Mouse (Mus musculus) kidney, embryonic 16.5 days (tissue): ENCODE data around the gene Wdr91. TPM values are rescaled to one million over a fixed set of nuclear protein-coding genes. Genes with fewer than 3 reads are reported as not detected.

ENCODE experiments used
- ATAC-seq: fragments of 200-750 bp; cut with Nextera tagmentation; 2 replicates; pipeline ENCODE4 v1.8.0; 2017; ENCODE audit warnings: moderate TSS enrichment; ENCODE audit not compliant: low FRiP score, low TSS enrichment
- H3K27ac ChIP-seq: fragments of 300-500 bp; sonication (generic); 2 replicates; pipeline ENCODE4 v1.5.1; 2014; ENCODE audit warnings: low read length
- H3K27me3 ChIP-seq: fragments of 300-500 bp; sonication (generic); 2 replicates; pipeline ENCODE4 v1.6.1; 2014; ENCODE audit warnings: low read length, control low read depth, mixed read lengths; ENCODE audit not compliant: insufficient read depth
- H3K36me3 ChIP-seq: fragments of 300-500 bp; sonication (generic); 2 replicates; pipeline ENCODE4 v1.6.1; 2014; ENCODE audit warnings: low read length, control low read depth, mixed read lengths; ENCODE audit not compliant: insufficient read depth
- H3K4me1 ChIP-seq: fragments of 300-500 bp; sonication (generic); 2 replicates; pipeline ENCODE4 v1.6.1; 2014; ENCODE audit warnings: low read length, control low read depth, mixed read lengths; ENCODE audit not compliant: insufficient read depth
- H3K4me2 ChIP-seq: fragments of 300-500 bp; sonication (generic); replicated peaks from 2 replicates; pipeline ENCODE4 v1.6.1; 2014; ENCODE audit warnings: low read depth, low read length
- H3K4me3 ChIP-seq: fragments of 300-500 bp; sonication (generic); 2 replicates; pipeline ENCODE4 v1.5.1; 2014; ENCODE audit warnings: mild to moderate bottlenecking, low read length
- H3K9ac ChIP-seq: fragments of 300-500 bp; sonication (generic); replicated peaks from 2 replicates; pipeline ENCODE4 v1.6.1; 2014; ENCODE audit warnings: low read length
- H3K9me3 ChIP-seq: fragments of 300-500 bp; sonication (generic); 2 replicates; pipeline ENCODE4 v1.6.1; 2016; ENCODE audit warnings: low read length, control low read depth
- WGBS: fragments of 180-500 bp; shearing (Covaris S2); extraction: QIAGEN DNeasy Blood & Tissue Kit; methylation state at CpG from one replicate; pipeline ENCODE4 v1.1.7; 2014; 5-methylcytosine and 5-hydroxymethylcytosine counted together
- polyA plus RNA-seq: library from polyadenylated mRNA; unstranded; fragments of >200 nt; fragmentation: Nextera tagmentation; extraction: Ambion mirVana; gene quantifications from 2 replicates; pipeline ENCODE4 v1.2.1, GENCODE M21; 2015

The Wdr91 gene
- polyA plus RNA-seq, 1 experiment from 2014 or later = 11.3 TPM

GRCm38 (mm10) chr6:34904361-34904760, 6.3 kb downstream of the Wdr91 start:
- no peak overlapping the region for H3K9ac ChIP-seq
- peaks cover 20% of the 10 kb centered on the region for H3K36me3 ChIP-seq
- peaks cover 5% of the 10 kb centered on the region; the same call in 1 of the 2 replicates for H3K4me1 ChIP-seq
- no peak overlapping the region for H3K4me3 ChIP-seq
- no peaks in the 10 kb centered on the region for H3K9me3 ChIP-seq
- no peak overlapping the region for H3K4me2 ChIP-seq
- ATAC-seq = no peak
- H3K27me3 ChIP-seq = no peaks in the 10 kb centered on the region
- no peak overlapping the region for H3K27ac ChIP-seq
- WGBS = 62% methylated on average over 6 of the region's 6 CpGs

- no peak for ATAC-seq
- Histone ChIP-seq H3K9ac (no peak overlapping the region), H3K4me3 (no peak overlapping the region), H3K9me3 (no peaks in the 10 kb centered on the region), H3K27me3 (no peaks in the 10 kb centered on the region), H3K4me2 (no peak overlapping the region), H3K4me1 (0 out of 2 replicates have a peak, but pooled peaks cover 3% of the 10 kb centered on the region), H3K27ac (no peak overlapping the region), H3K36me3 (peaks cover 23% of the 10 kb centered on the region)
- WGBS = 38% methylated on average over 10 of the region's 10 CpGs
Observed at GRCm38 (mm10) chr6:34903851-34904250, 6.8 kb downstream of the Wdr91 start.

- H3K27ac ChIP-seq = no peak overlapping the region
Observed at GRCm38 (mm10) chr6:34903441-34903840, 7.2 kb downstream of the Wdr91 start.

GRCm38 (mm10) chr6:34902578-34902977, 8.1 kb downstream of the Wdr91 start:
- Histone ChIP-seq H3K4me1 (0 out of 2 replicates have a peak, but pooled peaks cover 3% of the 10 kb centered on the region), H3K4me3 (no peak overlapping the region), H3K4me2 (no peak overlapping the region), H3K9ac (no peak overlapping the region), H3K27me3 (no peaks in the 10 kb centered on the region), H3K27ac (no peak overlapping the region), H3K9me3 (no peaks in the 10 kb centered on the region), H3K36me3 (peaks cover 23% of the 10 kb centered on the region)
- 76% methylated on average over 7 of the region's 7 CpGs for WGBS
- no peak for ATAC-seq

More at GRCm38 (mm10) chr6:34903441-34903840, 7.2 kb downstream of the Wdr91 start:
- no peak overlapping the region for H3K9ac ChIP-seq
- no peaks in the 10 kb centered on the region for H3K27me3 ChIP-seq
- no peak overlapping the region for H3K4me2 ChIP-seq
- no peaks in the 10 kb centered on the region for H3K9me3 ChIP-seq
- WGBS = 74% methylated on average over 5 of the region's 5 CpGs
- 0 out of 2 replicates have a peak, but pooled peaks cover 3% of the 10 kb centered on the region for H3K4me1 ChIP-seq
- no peak overlapping the region for H3K4me3 ChIP-seq
- no peak for ATAC-seq
- peaks cover 23% of the 10 kb centered on the region for H3K36me3 ChIP-seq

- Histone ChIP-seq H3K27me3 (no peaks in the 10 kb centered on the region), H3K36me3 (peaks cover 22% of the 10 kb centered on the region), H3K4me2 (no peak overlapping the region), H3K9ac (no peak overlapping the region), H3K27ac (no peak overlapping the region), H3K9me3 (no peaks in the 10 kb centered on the region), H3K4me3 (no peak overlapping the region), H3K4me1 (0 out of 2 replicates have a peak, but pooled peaks cover 3% of the 10 kb centered on the region)
- WGBS = 77% methylated on average over 9 of the region's 9 CpGs
- ATAC-seq = no peak
Observed at GRCm38 (mm10) chr6:34901911-34902444, 8.7 kb downstream of the Wdr91 start.

GRCm38 (mm10) chr6:34900990-34901389, 9.7 kb downstream of the Wdr91 start:
- Histone ChIP-seq H3K9ac (no peak overlapping the region), H3K9me3 (no peaks in the 10 kb centered on the region), H3K4me3 (no peak overlapping the region), H3K4me2 (no peak overlapping the region), H3K36me3 (peaks cover 19% of the 10 kb centered on the region; the same call in 1 of the 2 replicates), H3K27ac (no peak overlapping the region), H3K27me3 (no peaks in the 10 kb centered on the region), H3K4me1 (0 out of 2 replicates have a peak, but pooled peaks cover 3% of the 10 kb centered on the region)
- 60% methylated on average over 2 of the region's 2 CpGs for WGBS
- no peak for ATAC-seq

GRCm38 (mm10) chr6:34899127-34899526, 11.5 kb downstream of the Wdr91 start:
- no peak overlapping the region for H3K27ac ChIP-seq
- no peak for ATAC-seq
- peaks cover 23% of the 10 kb centered on the region for H3K36me3 ChIP-seq
- 87% methylated on average over 2 of the region's 2 CpGs for WGBS
- no peak overlapping the region for H3K4me2 ChIP-seq
- H3K27me3 ChIP-seq = no peaks in the 10 kb centered on the region
- H3K4me1 ChIP-seq = 0 out of 2 replicates have a peak, but pooled peaks cover 3% of the 10 kb centered on the region
- no peak overlapping the region for H3K9ac ChIP-seq
- H3K4me3 ChIP-seq = no peak overlapping the region
- H3K9me3 ChIP-seq = no peaks in the 10 kb centered on the region

- no peaks in the 10 kb centered on the region for H3K27me3 ChIP-seq
- no peak overlapping the region for H3K4me2 ChIP-seq
- no peaks in the 10 kb centered on the region for H3K4me1 ChIP-seq
- peaks cover 38% of the 10 kb centered on the region for H3K36me3 ChIP-seq
- H3K9me3 ChIP-seq = no peaks in the 10 kb centered on the region
- H3K4me3 ChIP-seq = no peak overlapping the region
- H3K9ac ChIP-seq = no peak overlapping the region
- ATAC-seq = no peak
- H3K27ac ChIP-seq = no peak overlapping the region
- 69% methylated on average over 16 of the region's 16 CpGs for WGBS
Observed at GRCm38 (mm10) chr6:34896168-34896780, 14.4 kb downstream of the Wdr91 start.

GRCm38 (mm10) chr6:34895569-34895968, 15.1 kb downstream of the Wdr91 start:
- Histone ChIP-seq H3K9me3 (no peaks in the 10 kb centered on the region), H3K9ac (no peak overlapping the region), H3K36me3 (peaks cover 45% of the 10 kb centered on the region), H3K4me3 (no peak overlapping the region), H3K27ac (no peak overlapping the region), H3K27me3 (no peaks in the 10 kb centered on the region), H3K4me1 (no peaks in the 10 kb centered on the region), H3K4me2 (no peak overlapping the region)
- WGBS = 84% methylated on average over 7 of the region's 7 CpGs
- no peak for ATAC-seq

- Histone ChIP-seq H3K4me1 (0 out of 2 replicates have a peak, but pooled peaks cover 17% of the 10 kb centered on the region), H3K27ac (no peak overlapping the region), H3K9me3 (no peaks in the 10 kb centered on the region), H3K9ac (no peak overlapping the region), H3K4me3 (no peak overlapping the region), H3K36me3 (peaks cover 38% of the 10 kb centered on the region), H3K27me3 (no peaks in the 10 kb centered on the region), H3K4me2 (no peak overlapping the region)
- ATAC-seq = peak; percentile 85
- 29% methylated on average over 4 of the region's 4 CpGs for WGBS
Observed at GRCm38 (mm10) chr6:34889185-34889584, 21.5 kb downstream of the Wdr91 start.
